In the genomic region with DNA sequence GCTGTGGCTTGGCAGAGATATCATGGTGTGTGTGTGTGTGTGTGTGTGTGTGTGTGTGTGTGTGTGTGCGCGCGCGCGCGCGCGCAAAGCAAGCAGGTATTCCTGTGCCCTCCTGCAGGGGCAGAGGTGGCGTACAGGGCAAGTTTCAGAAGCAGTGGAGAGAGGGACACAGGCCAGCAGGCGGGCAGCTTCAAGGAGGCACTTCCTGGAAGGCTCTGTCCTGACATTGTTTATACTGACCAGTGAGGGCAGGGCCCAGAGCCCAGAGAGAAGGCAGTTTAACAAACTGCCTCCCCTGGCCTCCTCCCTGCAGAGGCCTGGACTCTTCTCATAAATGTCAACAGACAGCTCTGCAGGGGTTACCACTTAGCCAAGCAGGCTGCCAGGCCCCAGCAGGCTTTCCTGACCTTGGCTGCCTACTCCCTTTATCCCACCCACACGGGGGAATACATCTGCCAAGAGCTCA, we compare ENCODE assay signal across 8 mouse cellular contexts. TPM values are rescaled to one million over a fixed set of nuclear protein-coding genes. Genes with fewer than 3 reads are reported as not detected.
DNase-seq lines count a peak whose midpoint lies in the region; ATAC-seq lines count a peak whose summit lies in the region.

No protein-coding gene starts in this region.

- H3K36me3 ChIP-seq in limb, embryonic 11.5 days (ENCODE audit: control insufficient read depth, insufficient read depth, low read length): no peaks in the 10 kb centered on the region
- no peaks in the 10 kb centered on the region for H3K36me3 ChIP-seq in neural tube, embryonic 14.5 days (ENCODE audit: control insufficient read depth, insufficient read depth, low read length)

- H3K9ac ChIP-seq in limb, embryonic 11.5 days (ENCODE audit: low read length): no peak overlapping the region
- H3K9ac ChIP-seq in neural tube, embryonic 14.5 days (replicated peaks; ENCODE audit: low read depth, low read length): no peak overlapping the region

- 77% methylated on average over 11 of the region's 11 CpGs for WGBS in limb, embryonic 11.5 days
- WGBS in neural tube, embryonic 14.5 days: 80% methylated on average over 11 of the region's 11 CpGs

- no peak overlapping the region for H3K4me2 ChIP-seq in limb, embryonic 11.5 days (ENCODE audit: low read depth, severe bottlenecking)
- no peak overlapping the region for H3K4me2 ChIP-seq in neural tube, embryonic 14.5 days (ENCODE audit: low read depth, low read length)

- DNase-seq in adrenal gland, adult 2 months: peak; percentile 65
- DNase-seq in adrenal gland, postnatal 4 days (ENCODE audit: low spot score in 2 of 2): no peak
- peak; percentile 66 for DNase-seq in ovary, postnatal 36 days (ENCODE audit: low spot score)
- DNase-seq in ovary, postnatal 14 days (ENCODE audit: low spot score): no peak
- DNase-seq in heart, postnatal 4 days: peak; percentile 48
- DNase-seq in limb, embryonic 11.5 days (ENCODE audit: low spot score): no peak
- DNase-seq in right cerebral cortex, postnatal 10 days (ENCODE audit: low spot score in 2 of 2): no peak

- H3K9me3 ChIP-seq in limb, embryonic 11.5 days (ENCODE audit: control insufficient read depth, low read length): no peaks in the 10 kb centered on the region
- H3K9me3 ChIP-seq in neural tube, embryonic 14.5 days (ENCODE audit: control insufficient read depth, low read length): no peaks in the 10 kb centered on the region

- peak overlapping the region; percentile 56 for H3K27ac ChIP-seq in limb, embryonic 11.5 days (replicated peaks; ENCODE audit: low read depth, low read length)
- H3K27ac ChIP-seq in neural tube, embryonic 14.5 days (ENCODE audit: low read depth, low read length): no peak overlapping the region

- no peak overlapping the region for H3K4me3 ChIP-seq in limb, embryonic 11.5 days (ENCODE audit: low read depth, low read length)
- H3K4me3 ChIP-seq in neural tube, embryonic 14.5 days (ENCODE audit: low read depth, low read length): no peak overlapping the region

- peaks cover 36% of the 10 kb centered on the region for H3K4me1 ChIP-seq in limb, embryonic 11.5 days (ENCODE audit: control insufficient read depth, insufficient read depth, low read length)
- H3K4me1 ChIP-seq in neural tube, embryonic 14.5 days (ENCODE audit: control insufficient read depth, insufficient read depth, low read length): 0 out of 2 replicates have a peak, but pooled peaks cover 2% of the 10 kb centered on the region

- ATAC-seq in limb, embryonic 11.5 days (ENCODE audit: insufficient number of reproducible peaks, low FRiP score, low TSS enrichment, low read depth): no peak
- peak; percentile 31; the same call in 1 of the 2 replicates for ATAC-seq in neural tube, embryonic 14.5 days (ENCODE audit: low read depth)

- no peaks in the 10 kb centered on the region for H3K27me3 ChIP-seq in limb, embryonic 11.5 days (ENCODE audit: control insufficient read depth, insufficient read depth, low read length)
- no peaks in the 10 kb centered on the region for H3K27me3 ChIP-seq in neural tube, embryonic 14.5 days (ENCODE audit: control insufficient read depth, insufficient read depth, low read length)

RNA-seq across cellular contexts. Expression of gene Ppif, which starts 31.1 kb away (rescaled TPM):
- total RNA-seq in adrenal gland, adult 2 months (2021): 10 to 100 TPM; 21.2 to 34.6 TPM
- 103 and 109 TPM in 2 replicates for polyA plus RNA-seq in adrenal gland, adult 2 months (2012; rRNA removed)
- total RNA-seq in adrenal gland, postnatal 4 days (2021): 10 to 100 TPM; 35.2 to 38.8 TPM
- total RNA-seq in heart, postnatal 4 days (2021): 100 to 1,000 TPM; 188 to 208 TPM
- 47.4 and 50.9 TPM in 2 replicates for polyA plus RNA-seq in limb, embryonic 11.5 days (2014; fragmentation: Nextera tagmentation; extraction: Ambion mirVana)
- 38.2 and 41.2 TPM in 2 replicates for polyA plus RNA-seq in neural tube, embryonic 14.5 days (2014; fragmentation: Nextera tagmentation; extraction: Ambion mirVana)

RNA-seq across cellular contexts. Expression of gene Zcchc24, which starts 43.8 kb away (rescaled TPM):
- 10 to 100 TPM; 19.5 to 32.6 TPM for total RNA-seq in adrenal gland, adult 2 months (2021)
- polyA plus RNA-seq in adrenal gland, adult 2 months (2012; rRNA removed): 19.5 and 20.6 TPM in 2 replicates
- 10 to 100 TPM; 30.2 to 34.7 TPM for total RNA-seq in adrenal gland, postnatal 4 days (2021)
- 10 to 100 TPM; 48.6 to 52.2 TPM for total RNA-seq in heart, postnatal 4 days (2021)
- polyA plus RNA-seq in limb, embryonic 11.5 days (2014; fragmentation: Nextera tagmentation; extraction: Ambion mirVana): 19.5 and 21.8 TPM in 2 replicates
- 11.0 and 17.5 TPM in 2 replicates for polyA plus RNA-seq in neural tube, embryonic 14.5 days (2014; fragmentation: Nextera tagmentation; extraction: Ambion mirVana)

Comparison
In these comparisons a context has a peak if more than half of its experiments do, and no peak if none do; other contexts are left out.
1. DNase-seq: peak in adrenal gland, adult 2 months (single experiment), ovary, postnatal 36 days (single experiment) and heart, postnatal 4 days (single experiment); none in adrenal gland, postnatal 4 days (0 of 2), ovary, postnatal 14 days (single experiment), limb, embryonic 11.5 days (single experiment) and right cerebral cortex, postnatal 10 days (0 of 2).
2. RNA of gene Ppif, which starts 31.1 kb away (total RNA-seq): 188 to 208 TPM in heart, postnatal 4 days; 35.2 to 38.8 TPM in adrenal gland, postnatal 4 days and 21.2 to 34.6 TPM in adrenal gland, adult 2 months; every median in the first group is over 4 times any median in the second.